Mouse (Mus musculus) ES-E14 (cell line): Measurements from ENCODE around the gene Bglap. TPM values are rescaled to one million over a fixed set of nuclear protein-coding genes. Genes with fewer than 3 reads are reported as not detected.
"Not testable (repeated sequence)": the region's sequence is repeated elsewhere in the genome, so short reads cannot be mapped to it uniquely, and the experiment has no call there.

Source experiments
- DNase-seq: peaks from one replicate; pipeline ENCODE4 v3.0.0-alpha.2; 2013; ENCODE audit warnings: low read depth, low spot score
- H3K27ac ChIP-seq: 2 replicates; pipeline ENCODE4 v1.5.1; 2012; ENCODE audit warnings: low read depth, mild to moderate bottlenecking, low read length, moderate library complexity, mixed read lengths; ENCODE audit not compliant: poor library complexity, insufficient read depth, severe bottlenecking
- H3K36me3 ChIP-seq: 2 replicates; pipeline ENCODE4 v1.6.1; 2012; ENCODE audit warnings: mild to moderate bottlenecking, low read length, moderate library complexity, mixed read lengths; ENCODE audit not compliant: control insufficient read depth, poor library complexity, insufficient read depth, severe bottlenecking
- H3K4me1 ChIP-seq, 2 experiments: fragments of 150-350 bp in 1 of 2; sonication (generic) in 1 of 2; 2 replicates each; pipeline ENCODE4 v1.6.1; 2012; ENCODE audit warnings: low read length in 2 of 2, mild to moderate bottlenecking in 1 of 2, mixed read lengths in 1 of 2; ENCODE audit not compliant: control insufficient read depth in 2 of 2, insufficient read depth in 2 of 2, poor library complexity in 1 of 2
- H3K4me3 ChIP-seq, 2 experiments: fragments of 150-350 bp in 1 of 2; sonication (generic) in 1 of 2; 2 replicates each; pipeline ENCODE4 v1.5.1; 2012; ENCODE audit warnings: low read length in 2 of 2, low read depth in 1 of 2, mild to moderate bottlenecking in 1 of 2, mixed read lengths in 1 of 2; ENCODE audit not compliant: insufficient read depth in 1 of 2, poor library complexity in 1 of 2, severe bottlenecking in 1 of 2
- H3K9ac ChIP-seq: 2 replicates; pipeline ENCODE4 v1.6.1; 2012; ENCODE audit warnings: low read depth, mild to moderate bottlenecking, low read length, mixed read lengths; ENCODE audit not compliant: poor library complexity, insufficient read depth, severe bottlenecking
- H3K9me3 ChIP-seq: fragments of 150-350 bp; sonication (generic); 2 replicates; pipeline ENCODE4 v1.6.1; 2012; ENCODE audit warnings: low read depth, mild to moderate bottlenecking, low read length; ENCODE audit not compliant: control insufficient read depth, insufficient read depth
- CHD2 ChIP-seq: IDR thresholded peaks from 2 replicates; pipeline ENCODE4 v1.6.1; 2014; ENCODE audit warnings: mild to moderate bottlenecking, low read depth, low read length, inconsistent platforms
- HCFC1 ChIP-seq: IDR thresholded peaks from 2 replicates; pipeline ENCODE4 v1.6.1; 2012; ENCODE audit warnings: low read length, inconsistent platforms, borderline replicate concordance; ENCODE audit not compliant: insufficient read depth
- MAFK ChIP-seq: IDR thresholded peaks from 2 replicates; pipeline ENCODE4 v1.6.1; 2014; ENCODE audit warnings: mild to moderate bottlenecking, low read depth, low read length, inconsistent platforms; ENCODE audit not compliant: insufficient read depth
- ZC3H11A ChIP-seq: IDR thresholded peaks from 2 replicates; pipeline ENCODE4 v1.6.1; 2012; ENCODE audit warnings: low read depth, mild to moderate bottlenecking, inconsistent platforms, low read length, borderline replicate concordance
- ZNF384 ChIP-seq: IDR thresholded peaks from 2 replicates; pipeline ENCODE4 v1.6.1; 2012; ENCODE audit warnings: low read depth, low read length, inconsistent platforms
- in situ Hi-C, 2 experiments: fragments of 600-800 bp; cut with MboI; formaldehyde crosslinking; loops; one replicate each; pipeline ENCODE4 v1.15.1; 2025; ENCODE audit warnings: low sequenced_read_pairs in 2 of 2, inconsistent platforms in 1 of 2; ENCODE audit not compliant: unreplicated experiment in 2 of 2
- total RNA-seq: library from RNA; depleted of rRNA; stranded (reverse); fragments of 300-350 nt; gene quantifications from 2 replicates; pipeline ENCODE4 v1.2.3, GENCODE M21; 2012; rRNA removed

Gene Bglap
- not detected in 2 replicates for total RNA-seq

GRCm38 (mm10) chr3:88384364-88384763 lies at the start of gene Bglap:
Bglap (minus strand) TSS chr3:88384464.
- Histone ChIP-seq H3K9ac (no peak within 1 kb of the TSS), H3K36me3 (no peaks in the 10 kb centered on the region), H3K27ac (no peak within 1 kb of the TSS), H3K4me3 (no peak within 1 kb of the TSS), H3K9me3 (no peaks in the 10 kb centered on the region), H3K4me1 (peaks cover 0 to 3% of the 10 kb centered on the region in 2 experiments; a peak in 1 of 4 replicates)
- in situ Hi-C loops: no loop called here
- no peak for DNase-seq
- no peak for TF ChIP-seq ZC3H11A
- TF ChIP-seq HCFC1: no peak
- TF ChIP-seq ZNF384: no peak
- TF ChIP-seq CHD2: no peak
- no peak for TF ChIP-seq MAFK

GRCm38 (mm10) chr3:88428639-88429038 lies 44.4 kb upstream of the Bglap start:
- H3K4me1 ChIP-seq, DNase-seq, in situ Hi-C loops, H3K9ac ChIP-seq, H3K36me3 ChIP-seq, H3K9me3 ChIP-seq, H3K4me3 ChIP-seq, H3K27ac ChIP-seq: not testable (repeated sequence)

DNA sequence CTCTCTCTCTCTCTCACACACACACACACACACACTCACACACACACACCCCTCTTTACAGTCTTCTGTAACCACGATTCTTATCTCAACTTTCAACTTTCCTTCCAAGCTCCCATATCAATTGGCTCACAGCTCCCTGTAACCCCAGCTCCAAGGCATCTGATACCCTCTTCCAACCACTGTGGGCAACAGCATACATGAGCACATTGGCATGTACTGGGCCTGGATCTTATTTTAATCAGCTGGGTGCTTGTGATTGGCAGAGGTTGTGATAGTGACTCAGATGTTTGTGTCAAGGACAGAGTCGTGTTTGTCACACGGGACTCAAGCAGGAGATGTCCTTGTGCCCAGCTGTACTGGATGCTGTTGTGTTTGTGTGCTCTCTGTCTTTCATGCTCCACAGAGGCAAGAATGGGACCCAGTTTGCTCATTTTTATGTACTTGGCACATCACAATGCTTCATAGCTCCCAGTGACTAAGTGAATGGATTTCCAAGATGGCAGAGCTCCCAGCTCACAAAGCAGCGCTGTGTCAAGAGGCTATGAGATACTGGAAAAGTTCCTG lies 43.2 kb upstream of the Bglap start:
- Histone ChIP-seq H3K27ac (no peak overlapping the region), H3K9ac (0 out of 2 replicates have a peak overlapping the region, but pooled peaks have one; percentile 16), H3K4me1 (peaks cover 2 to 5% of the 10 kb centered on the region in 2 experiments; a peak in 2 of 4 replicates), H3K36me3 (no peaks in the 10 kb centered on the region), H3K9me3 (no peaks in the 10 kb centered on the region), H3K4me3 (no peak overlapping the region)
- in situ Hi-C loops: no loop called here
- DNase-seq: no peak
- no peak for TF ChIP-seq ZC3H11A
- no peak for TF ChIP-seq MAFK
- no peak for TF ChIP-seq HCFC1
- no peak for TF ChIP-seq CHD2
- TF ChIP-seq ZNF384: no peak

DNA sequence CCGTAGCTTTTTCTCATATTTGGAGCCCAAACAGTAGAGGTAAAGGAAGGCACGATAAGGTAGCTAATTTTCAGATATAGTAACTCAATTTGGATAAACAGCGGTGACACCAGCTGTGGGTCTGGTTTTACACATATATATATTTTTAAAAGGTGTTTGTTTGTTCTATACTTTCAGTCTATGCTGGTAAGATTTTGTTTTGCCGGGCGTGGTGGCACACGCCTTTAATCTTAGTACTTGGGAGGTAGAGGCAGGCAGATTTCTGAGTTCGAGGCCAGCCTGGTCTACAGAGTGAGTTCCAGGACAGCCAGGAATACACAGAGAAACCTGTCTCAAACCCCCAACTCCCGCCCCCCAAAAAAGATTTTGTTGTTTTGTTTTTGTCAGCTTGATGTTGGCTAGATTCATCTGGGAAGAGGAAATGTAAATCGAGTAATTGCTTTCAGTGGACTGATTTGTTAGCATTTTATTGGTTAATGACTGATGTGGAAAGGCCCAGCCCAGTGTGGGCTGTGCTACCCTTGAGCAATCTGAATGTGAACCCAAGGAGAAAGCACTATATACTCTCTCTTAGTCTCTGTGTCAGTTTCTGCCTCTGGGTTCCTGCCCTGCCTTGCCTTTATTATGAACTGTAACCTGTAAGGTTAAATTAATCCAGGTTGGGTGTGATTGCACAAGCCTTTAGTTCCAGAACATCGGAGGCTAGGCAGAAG lies 41.6 kb upstream of the Bglap start:
- Histone ChIP-seq H3K9ac (no peak overlapping the region), H3K4me3 (peak overlapping the region in 1 of 2 experiments; percentile 27; a peak in 2 of 4 replicates), H3K9me3 (no peaks in the 10 kb centered on the region), H3K36me3 (peaks cover 4% of the 10 kb centered on the region; the same call in 1 of the 2 replicates), H3K27ac (no peak overlapping the region), H3K4me1 (peaks cover 2 to 11% of the 10 kb centered on the region in 2 experiments; a peak in 3 of 4 replicates)
- no peak for TF ChIP-seq HCFC1
- TF ChIP-seq ZC3H11A: no peak
- no peak for TF ChIP-seq ZNF384
- no peak for TF ChIP-seq CHD2
- TF ChIP-seq MAFK: no peak
- DNase-seq: no peak
- in situ Hi-C loops: no loop called here
